Mouse (Mus musculus): ENCODE results near the gene C330021F23Rik. TPM values are rescaled to one million over a fixed set of nuclear protein-coding genes. Genes with fewer than 3 reads are reported as not detected.
A peak's percentile ranks its signal among the peaks of the same experiment; 100 is the strongest.

The C330021F23Rik gene
- polyA plus RNA-seq, 1 experiment from 2014 or later: 0.38 TPM

DNA sequence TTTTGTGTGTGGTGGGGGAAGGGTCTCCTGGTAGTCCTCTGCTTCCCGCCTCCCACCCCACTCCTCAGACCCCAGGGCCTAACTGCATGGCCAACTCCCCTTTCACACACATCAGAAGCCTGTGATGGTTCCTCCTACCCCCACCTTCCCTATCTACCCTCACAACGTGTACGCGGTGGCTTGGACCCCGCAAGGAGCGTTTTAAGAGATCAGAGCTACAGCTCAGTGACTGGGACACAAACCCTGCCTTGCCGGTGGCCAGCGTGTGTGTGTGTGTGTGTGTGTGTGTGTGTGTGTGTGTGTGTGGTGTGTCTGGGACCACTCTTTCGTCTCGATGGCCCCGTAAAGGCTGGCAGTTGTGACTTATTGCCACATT lies 20.5 kb downstream of the C330021F23Rik start:
- ATAC-seq (ENCODE audit: low FRiP score, low TSS enrichment): peak; percentile 30
- peak overlapping the region; percentile 93 for H3K27ac ChIP-seq (replicated peaks)
- no peaks in the 10 kb centered on the region for H3K36me3 ChIP-seq (ENCODE audit: control insufficient read depth, insufficient read depth, low read length)
- H3K27me3 ChIP-seq (ENCODE audit: control insufficient read depth, insufficient read depth, low read length): no peaks in the 10 kb centered on the region
- WGBS: 15% methylated on average over 11 of the region's 11 CpGs
- no peaks in the 10 kb centered on the region for H3K9me3 ChIP-seq (ENCODE audit: control insufficient read depth, low read length)
- no peak for TF ChIP-seq CTCF (IDR thresholded peaks at IDR 0.05; ENCODE audit: low read depth)
- TF ChIP-seq EP300 (optimal IDR thresholded peaks at IDR 0.05): no peak
- peak overlapping the region; percentile 68 for H3K4me3 ChIP-seq (ENCODE audit: low read depth, low read length)
- H3K9ac ChIP-seq (ENCODE audit: low read length): peak overlapping the region; percentile 80
- DNase-seq (ENCODE audit: low spot score): no peak
- no peaks in the 10 kb centered on the region for H3K4me1 ChIP-seq (replicated peaks; ENCODE audit: control insufficient read depth, insufficient read depth)
- peak overlapping the region; percentile 81 for H3K4me2 ChIP-seq (replicated peaks; ENCODE audit: low read depth)

DNA sequence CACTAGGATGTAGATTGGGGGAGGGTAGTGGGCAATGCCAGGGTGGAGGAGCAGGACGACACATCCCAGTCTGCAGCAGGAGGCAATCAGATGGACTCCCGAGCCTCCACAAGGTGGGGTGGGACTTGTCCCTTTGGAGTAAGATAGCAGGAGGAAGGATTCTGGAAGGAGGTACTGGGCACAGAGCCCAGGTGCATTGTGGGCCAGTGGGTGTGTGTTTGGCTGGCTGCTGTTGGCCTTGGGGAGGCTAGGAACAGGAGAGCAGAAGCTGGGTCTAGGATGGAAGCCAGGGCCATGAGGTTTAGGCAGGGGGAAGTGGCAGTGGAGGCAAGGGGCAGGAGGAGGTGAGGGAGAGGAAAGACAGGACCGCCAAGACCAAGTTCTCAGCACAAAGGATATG lies 25.7 kb downstream of the C330021F23Rik start:
- H3K4me1 ChIP-seq (replicated peaks; ENCODE audit: control insufficient read depth, insufficient read depth): no peaks in the 10 kb centered on the region
- 66% methylated on average over 3 of the region's 3 CpGs for WGBS
- no peaks in the 10 kb centered on the region for H3K9me3 ChIP-seq (ENCODE audit: control insufficient read depth, low read length)
- no peaks in the 10 kb centered on the region for H3K27me3 ChIP-seq (ENCODE audit: control insufficient read depth, insufficient read depth, low read length)
- peak; percentile 54 for DNase-seq (ENCODE audit: low spot score)
- no peaks in the 10 kb centered on the region for H3K36me3 ChIP-seq (ENCODE audit: control insufficient read depth, insufficient read depth, low read length)
- no peak for ATAC-seq (ENCODE audit: low FRiP score, low TSS enrichment)
- H3K27ac ChIP-seq (replicated peaks): no peak overlapping the region
- no peak overlapping the region for H3K4me3 ChIP-seq (ENCODE audit: low read depth, low read length)
- H3K9ac ChIP-seq (ENCODE audit: low read length): no peak overlapping the region
- H3K4me2 ChIP-seq (replicated peaks; ENCODE audit: low read depth): no peak overlapping the region
- TF ChIP-seq CTCF (IDR thresholded peaks at IDR 0.05; ENCODE audit: low read depth): no peak
- TF ChIP-seq EP300 (optimal IDR thresholded peaks at IDR 0.05): no peak

DNA sequence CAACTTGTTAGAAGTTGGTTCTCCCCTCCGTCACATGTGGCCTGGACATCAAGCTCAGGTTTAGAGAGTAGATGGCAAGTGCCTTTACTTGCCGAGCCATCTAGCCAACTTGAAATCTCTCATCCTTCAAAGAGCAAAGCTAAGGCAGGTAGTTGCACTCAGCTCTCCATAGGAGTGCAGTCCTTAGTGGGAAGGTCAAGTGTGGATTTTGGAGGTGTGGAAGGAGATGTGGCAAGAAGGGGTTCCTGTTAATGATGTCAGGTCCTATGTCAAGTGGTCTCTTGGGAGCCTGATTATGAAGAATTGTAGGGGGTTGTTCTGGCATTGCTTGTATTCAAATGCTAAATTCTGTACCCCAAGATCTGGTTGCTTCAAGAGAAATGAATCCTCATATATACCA lies 26.7 kb downstream of the C330021F23Rik start:
- no peak for ATAC-seq (ENCODE audit: low FRiP score, low TSS enrichment)
- no peak overlapping the region for H3K9ac ChIP-seq (ENCODE audit: low read length)
- H3K27me3 ChIP-seq (ENCODE audit: control insufficient read depth, insufficient read depth, low read length): no peaks in the 10 kb centered on the region
- H3K4me2 ChIP-seq (replicated peaks; ENCODE audit: low read depth): no peak overlapping the region
- TF ChIP-seq CTCF (IDR thresholded peaks at IDR 0.05; ENCODE audit: low read depth) (no peak), EP300 (optimal IDR thresholded peaks at IDR 0.05) (no peak)
- no peak overlapping the region for H3K27ac ChIP-seq (replicated peaks)
- DNase-seq (ENCODE audit: low spot score): no peak
- no peaks in the 10 kb centered on the region for H3K36me3 ChIP-seq (ENCODE audit: control insufficient read depth, insufficient read depth, low read length)
- H3K4me1 ChIP-seq (replicated peaks; ENCODE audit: control insufficient read depth, insufficient read depth): no peaks in the 10 kb centered on the region
- WGBS: 82% methylated on average over 2 of the region's 2 CpGs
- H3K4me3 ChIP-seq (ENCODE audit: low read depth, low read length): no peak overlapping the region
- H3K9me3 ChIP-seq (ENCODE audit: control insufficient read depth, low read length): no peaks in the 10 kb centered on the region

DNA sequence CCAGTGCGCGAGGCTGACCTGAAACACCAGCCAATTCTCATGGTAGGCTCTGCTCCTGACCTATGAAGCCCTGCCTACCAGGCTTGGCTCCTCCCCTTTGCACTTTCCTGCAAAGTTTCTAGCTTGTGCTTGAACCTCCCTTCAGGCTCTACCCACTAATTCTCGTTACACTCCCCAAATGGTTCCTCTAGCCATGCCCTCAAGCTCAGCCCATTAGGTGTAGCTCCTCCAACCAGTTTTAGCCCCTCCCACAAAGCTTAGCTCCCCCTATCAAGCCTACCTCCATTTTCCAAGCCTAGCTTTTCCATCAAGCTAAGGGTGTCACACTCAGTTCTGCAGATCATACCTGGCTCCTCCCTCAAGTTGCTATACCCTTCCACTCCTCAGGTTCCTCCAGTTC lies 30.3 kb downstream of the C330021F23Rik start:
- TF ChIP-seq CTCF (IDR thresholded peaks at IDR 0.05; ENCODE audit: low read depth) (no peak), EP300 (optimal IDR thresholded peaks at IDR 0.05) (no peak)
- no peak overlapping the region for H3K27ac ChIP-seq (replicated peaks)
- no peaks in the 10 kb centered on the region for H3K27me3 ChIP-seq (ENCODE audit: control insufficient read depth, insufficient read depth, low read length)
- DNase-seq (ENCODE audit: low spot score) (no peak), ATAC-seq (ENCODE audit: low FRiP score, low TSS enrichment) (no peak)
- WGBS: 54% methylated on average over 3 of the region's 3 CpGs
- no peaks in the 10 kb centered on the region for H3K36me3 ChIP-seq (ENCODE audit: control insufficient read depth, insufficient read depth, low read length)
- no peak overlapping the region for H3K4me2 ChIP-seq (replicated peaks; ENCODE audit: low read depth)
- no peaks in the 10 kb centered on the region for H3K4me1 ChIP-seq (replicated peaks; ENCODE audit: control insufficient read depth, insufficient read depth)
- H3K9ac ChIP-seq (ENCODE audit: low read length): no peak overlapping the region
- H3K9me3 ChIP-seq (ENCODE audit: control insufficient read depth, low read length): no peaks in the 10 kb centered on the region
- no peak overlapping the region for H3K4me3 ChIP-seq (ENCODE audit: low read depth, low read length)

DNA sequence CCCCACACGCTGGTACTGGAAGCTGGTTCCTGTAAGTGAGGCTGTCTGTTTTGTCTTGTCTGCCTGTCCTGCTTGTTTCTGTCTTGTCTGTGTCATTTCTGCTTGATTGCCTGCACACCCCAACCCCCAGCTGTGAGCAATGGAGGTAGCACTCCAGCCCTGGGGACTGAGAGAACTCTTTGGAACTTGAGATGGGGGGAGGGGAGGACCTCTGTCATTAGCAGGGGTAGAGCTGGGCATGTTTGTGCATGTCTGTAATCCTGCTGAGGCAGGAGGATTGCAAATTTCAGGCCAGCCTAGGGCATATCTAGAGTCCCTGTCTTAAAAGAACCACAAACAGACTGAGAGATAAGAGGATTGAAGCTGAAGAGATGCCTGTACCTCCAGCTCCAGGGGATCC lies 31.4 kb downstream of the C330021F23Rik start:
- 78% methylated on average over 1 of the region's 1 CpGs for WGBS
- H3K9ac ChIP-seq (ENCODE audit: low read length): no peak overlapping the region
- H3K4me2 ChIP-seq (replicated peaks; ENCODE audit: low read depth): no peak overlapping the region
- no peaks in the 10 kb centered on the region for H3K27me3 ChIP-seq (ENCODE audit: control insufficient read depth, insufficient read depth, low read length)
- H3K4me1 ChIP-seq (replicated peaks; ENCODE audit: control insufficient read depth, insufficient read depth): no peaks in the 10 kb centered on the region
- ATAC-seq (ENCODE audit: low FRiP score, low TSS enrichment): no peak
- no peaks in the 10 kb centered on the region for H3K9me3 ChIP-seq (ENCODE audit: control insufficient read depth, low read length)
- H3K27ac ChIP-seq (replicated peaks): no peak overlapping the region
- no peak overlapping the region for H3K4me3 ChIP-seq (ENCODE audit: low read depth, low read length)
- no peaks in the 10 kb centered on the region; the same call in 1 of the 2 replicates for H3K36me3 ChIP-seq (ENCODE audit: control insufficient read depth, insufficient read depth, low read length)
- TF ChIP-seq CTCF (IDR thresholded peaks at IDR 0.05; ENCODE audit: low read depth): no peak
- TF ChIP-seq EP300 (optimal IDR thresholded peaks at IDR 0.05): no peak
- DNase-seq (ENCODE audit: low spot score): no peak

DNA sequence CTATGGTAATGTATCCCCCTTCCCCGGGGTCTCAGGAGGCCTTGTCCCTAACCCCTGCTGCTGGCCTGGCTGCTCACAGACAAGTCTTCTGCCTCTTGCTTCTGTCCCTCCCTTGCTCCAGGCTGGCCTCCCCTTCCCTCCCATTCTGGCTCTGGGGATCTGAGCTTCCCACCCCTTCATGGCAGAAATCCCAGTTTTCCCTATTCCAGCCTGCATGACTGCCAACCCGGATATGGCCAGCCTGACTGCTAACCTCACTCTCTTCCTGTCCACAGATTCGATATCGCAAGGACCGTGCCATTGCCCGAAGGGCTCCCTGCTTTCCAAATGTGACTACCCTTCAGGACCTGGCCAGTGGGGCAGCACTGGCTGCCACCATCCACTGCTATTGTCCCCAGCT lies 32.6 kb downstream of the C330021F23Rik start:
- no peaks in the 10 kb centered on the region for H3K4me1 ChIP-seq (replicated peaks; ENCODE audit: control insufficient read depth, insufficient read depth)
- WGBS: 82% methylated on average over 6 of the region's 6 CpGs
- no peak overlapping the region for H3K4me3 ChIP-seq (ENCODE audit: low read depth, low read length)
- H3K36me3 ChIP-seq (ENCODE audit: control insufficient read depth, insufficient read depth, low read length): no peaks in the 10 kb centered on the region; the same call in 1 of the 2 replicates
- H3K27me3 ChIP-seq (ENCODE audit: control insufficient read depth, insufficient read depth, low read length): no peaks in the 10 kb centered on the region
- H3K27ac ChIP-seq (replicated peaks): no peak overlapping the region
- H3K4me2 ChIP-seq (replicated peaks; ENCODE audit: low read depth): no peak overlapping the region
- H3K9me3 ChIP-seq (ENCODE audit: control insufficient read depth, low read length): no peaks in the 10 kb centered on the region
- H3K9ac ChIP-seq (ENCODE audit: low read length): no peak overlapping the region
- no peak for ATAC-seq (ENCODE audit: low FRiP score, low TSS enrichment)
- TF ChIP-seq EP300 (optimal IDR thresholded peaks at IDR 0.05): no peak
- TF ChIP-seq CTCF (IDR thresholded peaks at IDR 0.05; ENCODE audit: low read depth): no peak
- DNase-seq (ENCODE audit: low spot score): no peak

All from stomach, postnatal 0 days (tissue).